Mouse (Mus musculus): ENCODE results near the gene Plcb1.

Gene Plcb1

DNA sequence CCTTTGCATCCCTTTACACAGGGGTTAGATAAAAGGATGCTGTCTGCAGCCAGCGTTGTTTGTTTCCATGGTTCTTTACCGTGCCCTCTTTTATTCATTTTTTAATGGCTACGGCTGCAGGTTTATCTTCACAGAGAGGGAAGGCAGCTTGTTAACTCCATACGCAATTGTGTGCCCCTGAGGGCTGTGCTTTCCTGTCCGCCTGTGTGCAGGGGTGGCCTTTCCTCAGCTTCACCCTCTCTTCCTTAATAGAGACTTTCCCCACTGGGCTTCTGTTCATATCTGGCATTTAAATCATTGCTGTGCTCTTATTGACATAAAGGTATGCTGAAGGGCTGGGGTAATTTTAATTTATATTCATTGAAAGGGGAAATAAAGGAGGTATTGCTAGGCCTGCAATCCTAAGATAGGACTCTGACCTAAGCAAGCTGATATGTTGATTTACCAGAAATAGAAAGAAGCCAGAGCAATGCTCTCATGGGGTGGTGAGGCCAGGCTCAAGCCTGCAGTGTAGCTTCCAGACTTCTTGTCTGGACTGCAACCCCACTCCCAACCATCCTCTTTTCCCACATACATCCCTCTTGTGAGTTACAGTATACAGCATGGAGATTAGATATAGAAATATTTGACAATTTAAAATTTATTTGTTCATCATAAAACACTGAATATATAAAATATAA, 623.7 kb downstream of the Plcb1 start:
- in situ Hi-C loops (cut with MboI, MseI): no loop called here

DNA sequence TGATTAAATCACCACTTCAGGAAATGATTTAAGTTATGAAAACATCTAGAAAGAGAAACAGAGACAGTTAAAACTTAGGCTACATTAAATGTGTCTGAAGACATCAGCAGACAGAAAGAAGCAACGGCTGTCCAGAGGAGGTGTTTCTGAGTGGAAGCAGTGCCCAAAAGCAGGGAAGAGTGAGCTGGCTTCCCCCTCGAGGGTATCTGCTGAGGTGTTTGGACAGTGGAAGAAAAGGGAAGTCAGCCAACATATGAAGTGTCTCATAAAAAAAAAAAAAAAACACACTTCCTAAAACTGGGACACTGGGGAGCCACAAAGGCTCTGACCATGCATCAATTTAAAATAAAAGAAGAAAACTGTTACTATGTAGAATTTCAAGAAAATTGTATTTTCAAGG, 625.8 kb downstream of the Plcb1 start:
- in situ Hi-C loops (cut with MboI, MseI): no loop called here

DNA sequence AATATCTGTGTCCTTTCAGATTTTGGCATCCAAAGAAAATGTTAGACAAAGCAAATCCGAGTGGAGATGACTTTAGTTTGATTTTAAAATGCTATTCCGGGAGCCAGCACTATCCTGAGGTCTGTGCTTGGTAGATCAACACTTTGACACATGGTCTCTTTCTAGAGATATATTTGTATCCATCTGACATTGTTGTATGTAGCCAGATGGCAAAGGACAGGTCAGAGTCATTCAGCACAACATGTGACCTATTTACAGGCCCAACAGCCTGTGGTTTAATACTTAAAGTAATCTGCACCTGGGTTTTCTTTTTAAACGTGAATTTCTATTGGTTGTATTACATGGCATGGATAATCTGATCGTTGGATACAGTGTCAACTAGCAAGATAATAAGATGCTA, 629.3 kb downstream of the Plcb1 start:
- in situ Hi-C loops (cut with MboI, MseI): no loop called here

DNA sequence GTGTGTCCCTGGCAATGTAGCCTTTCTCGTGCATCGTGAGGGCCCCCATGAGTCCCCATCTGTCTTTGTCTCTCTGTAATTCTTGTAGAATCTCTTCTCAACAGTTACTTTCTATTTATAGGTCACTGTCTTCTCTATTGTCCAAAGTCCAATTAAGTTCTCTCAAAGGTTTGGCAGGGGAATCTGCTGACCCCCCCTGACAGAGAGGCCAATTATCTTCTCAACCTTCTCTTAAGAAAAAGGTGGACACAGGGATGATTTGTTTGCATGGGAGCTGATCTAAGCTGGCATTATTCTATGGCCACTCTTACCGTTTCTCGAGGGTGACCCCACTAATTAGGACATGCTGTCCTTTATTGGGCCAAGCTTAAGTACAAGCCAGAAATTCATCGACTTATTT, 633.4 kb downstream of the Plcb1 start:
- in situ Hi-C loops (cut with MboI, MseI): no loop called here

DNA sequence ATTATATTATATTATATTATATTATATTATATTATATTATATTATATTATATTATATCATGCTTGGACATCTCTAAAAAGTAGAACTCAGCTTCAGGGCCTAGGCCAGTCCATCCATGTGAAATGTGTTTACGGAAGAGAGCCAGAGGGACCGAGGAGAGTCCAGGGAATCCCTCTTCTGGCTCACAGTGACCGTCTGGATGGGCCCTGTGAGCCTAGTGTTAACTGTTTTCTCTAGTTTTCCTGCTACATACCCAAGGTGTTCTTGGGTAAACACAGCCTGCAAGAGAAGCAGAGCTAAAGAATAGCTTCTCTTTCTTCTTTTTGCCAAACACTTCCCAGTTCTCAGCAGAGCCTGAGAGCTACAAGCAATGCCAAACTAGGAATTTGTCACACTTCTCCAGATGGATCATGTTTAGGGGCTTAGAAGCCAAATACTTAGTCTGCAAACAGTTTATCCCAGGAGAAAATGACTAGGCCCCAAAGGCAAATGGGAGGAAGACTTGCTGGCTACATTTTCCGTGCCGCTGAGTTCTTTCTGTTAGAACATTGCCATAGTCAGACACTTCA, 649.2 kb downstream of the Plcb1 start:
- in situ Hi-C loops (cut with MboI, MseI): no loop called here

DNA sequence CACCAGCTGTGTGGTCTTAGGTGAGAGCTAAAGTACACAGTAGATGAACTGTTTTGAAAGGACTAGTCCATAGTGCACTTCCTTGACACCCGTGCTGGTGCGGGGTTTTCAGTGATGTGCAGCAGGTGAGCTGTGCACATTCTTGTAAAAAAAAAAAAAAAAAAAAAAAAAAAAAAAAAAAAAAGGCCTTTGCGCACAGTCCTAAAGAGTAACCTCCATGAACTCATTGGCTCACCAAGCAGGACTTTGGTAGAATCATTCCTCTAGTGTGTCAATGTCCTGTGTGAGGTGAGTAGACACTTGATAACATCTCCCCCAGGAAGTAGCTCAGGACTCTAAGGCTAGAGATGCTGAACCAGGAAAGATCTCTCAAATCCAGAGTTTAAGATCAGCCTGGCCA, 653.2 kb downstream of the Plcb1 start:
- in situ Hi-C loops (cut with MboI, MseI): no loop called here

DNA sequence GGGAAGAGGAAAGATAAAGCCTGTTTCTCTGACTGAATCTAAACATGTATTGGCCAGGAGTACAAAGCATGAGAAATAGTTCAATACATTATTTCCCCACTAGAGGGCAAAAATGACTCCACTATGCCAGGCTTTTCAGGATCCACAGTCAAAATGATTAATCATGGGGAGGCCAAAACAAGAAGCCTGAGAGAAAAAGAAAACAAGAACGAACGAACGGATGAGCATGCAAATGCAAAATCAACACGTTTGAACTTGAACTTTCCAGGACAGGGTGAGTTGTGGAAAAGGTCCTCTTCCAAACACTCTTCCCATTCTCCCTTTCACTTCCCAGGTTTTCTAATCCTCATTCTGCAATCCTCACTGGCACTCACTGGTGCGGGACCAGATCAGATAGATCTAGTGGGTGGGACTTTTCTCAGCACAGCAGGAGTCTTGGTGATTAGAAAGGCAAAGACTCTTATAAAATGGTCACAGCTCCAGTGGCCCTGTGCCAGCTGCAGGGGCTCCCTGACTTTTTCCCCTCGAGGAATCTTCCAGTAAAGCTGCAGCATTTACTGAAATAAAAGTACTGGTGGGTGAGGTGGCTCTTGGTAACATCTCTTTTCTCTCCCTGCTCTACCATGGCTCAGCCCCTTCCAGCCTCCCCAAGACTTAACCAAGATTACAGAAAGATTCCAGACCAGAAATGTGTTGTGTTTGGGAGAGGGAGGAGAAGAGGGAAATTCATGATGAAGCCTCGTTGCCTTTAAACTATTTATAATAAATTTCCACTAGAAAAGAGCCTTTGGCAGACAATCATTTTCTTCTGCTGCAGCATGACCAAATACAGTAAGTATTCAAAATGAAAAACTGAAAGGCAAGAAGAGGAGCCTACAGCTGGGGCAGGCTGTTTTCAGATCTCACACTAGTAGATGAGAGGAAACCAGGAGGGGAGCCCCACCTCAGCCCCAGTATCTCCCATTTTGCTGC, 654.0 kb downstream of the Plcb1 start:
- in situ Hi-C loops (cut with MboI, MseI): no loop called here

DNA sequence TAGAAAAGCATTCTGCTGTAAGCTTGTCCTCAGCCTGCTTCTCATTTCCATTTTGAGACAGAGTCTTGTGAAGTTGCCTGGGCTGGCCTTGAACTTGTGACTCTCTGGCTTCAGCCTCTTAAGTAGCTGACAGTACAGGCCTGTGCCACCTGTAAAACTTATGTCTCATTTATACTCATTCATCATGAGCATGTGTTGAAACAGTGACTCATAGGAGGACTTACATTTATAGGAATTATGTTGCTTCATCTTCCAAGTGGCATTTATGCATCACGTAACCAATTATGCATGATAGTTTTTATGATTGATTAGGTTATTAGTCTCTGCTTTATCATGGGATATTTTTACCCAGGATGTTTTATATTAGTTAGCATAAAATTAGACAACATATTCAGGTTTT, 667.7 kb downstream of the Plcb1 start:
- in situ Hi-C loops (cut with MboI, MseI): no loop called here

DNA sequence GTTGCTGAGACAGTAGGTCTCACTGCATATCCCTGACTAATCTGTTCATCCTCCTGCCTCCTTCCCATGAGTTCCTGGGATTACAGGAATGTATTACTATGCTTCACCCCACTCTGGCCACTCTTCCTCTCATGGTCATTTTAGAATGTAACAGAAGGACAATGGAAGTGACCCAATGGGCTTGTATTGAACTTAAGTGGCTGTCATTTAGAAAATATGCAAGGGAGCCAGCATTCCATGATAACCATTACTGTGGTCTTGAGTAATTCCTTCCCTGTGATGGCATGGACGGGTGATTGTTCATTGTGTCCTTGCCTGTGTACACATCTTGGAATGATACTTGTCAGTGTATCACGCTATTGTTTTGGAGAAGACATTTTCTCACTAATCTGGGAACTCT, 668.1 kb downstream of the Plcb1 start:
- in situ Hi-C loops (cut with MboI, MseI): no loop called here

DNA sequence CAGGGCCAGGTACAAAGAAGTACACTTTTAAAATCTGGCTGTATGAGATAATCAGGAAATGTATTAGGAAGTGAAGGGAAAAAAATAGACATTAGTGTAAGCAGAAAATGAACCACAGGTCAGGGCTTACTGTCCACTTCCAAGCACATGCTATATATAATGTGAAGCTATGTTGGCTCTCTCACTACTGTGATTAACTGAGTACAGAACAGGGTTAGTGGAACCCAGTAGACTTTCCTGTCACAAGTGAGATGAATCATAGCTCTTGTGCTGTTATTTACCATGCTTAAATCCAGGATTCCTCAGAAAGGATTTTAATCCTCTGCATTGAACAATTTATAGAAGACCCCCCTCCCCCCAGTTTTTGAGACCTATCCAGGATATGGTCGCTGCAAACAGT, 668.6 kb downstream of the Plcb1 start:
- in situ Hi-C loops (cut with MboI, MseI): no loop called here

DNA sequence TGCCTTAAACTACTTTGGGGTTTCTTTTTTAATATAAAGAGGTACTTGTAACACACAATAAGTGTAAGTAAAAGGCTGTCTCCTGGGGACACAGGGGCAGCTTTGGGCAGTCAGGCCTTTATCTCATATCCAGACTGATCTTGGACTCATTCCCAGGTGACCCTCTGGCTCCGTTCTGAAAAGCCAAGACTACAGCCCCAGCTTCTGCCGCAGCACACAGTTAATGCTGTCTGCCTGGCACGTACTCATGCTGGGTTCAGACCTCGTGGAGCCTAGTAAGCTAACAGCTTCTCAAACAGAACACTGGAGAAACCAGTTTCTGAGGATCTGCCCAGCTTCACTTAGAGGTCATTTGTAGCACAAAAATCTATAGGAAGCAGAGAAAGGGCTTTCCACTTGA, 682.0 kb downstream of the Plcb1 start:
- in situ Hi-C loops (cut with MboI, MseI): no loop called here

DNA sequence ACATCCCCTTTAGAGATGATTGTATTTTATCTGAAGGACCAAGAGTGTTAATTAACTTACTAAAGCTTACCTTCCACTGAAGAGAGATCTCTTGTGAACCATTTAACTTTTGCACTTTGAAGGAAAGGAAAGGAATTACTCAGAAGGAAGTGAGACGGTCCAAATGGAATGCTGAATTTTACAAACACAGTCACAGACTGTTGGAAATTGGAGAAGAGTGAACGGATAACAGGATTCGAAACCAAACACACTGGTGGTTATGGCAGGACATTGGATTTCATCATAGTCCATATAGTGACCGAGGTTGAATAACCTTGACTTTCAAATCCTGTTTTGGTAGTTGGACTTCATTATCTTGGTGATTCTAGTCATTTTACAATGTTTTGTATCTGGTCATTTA, 688.2 kb downstream of the Plcb1 start:
- in situ Hi-C loops (cut with MboI, MseI): no loop called here

DNA sequence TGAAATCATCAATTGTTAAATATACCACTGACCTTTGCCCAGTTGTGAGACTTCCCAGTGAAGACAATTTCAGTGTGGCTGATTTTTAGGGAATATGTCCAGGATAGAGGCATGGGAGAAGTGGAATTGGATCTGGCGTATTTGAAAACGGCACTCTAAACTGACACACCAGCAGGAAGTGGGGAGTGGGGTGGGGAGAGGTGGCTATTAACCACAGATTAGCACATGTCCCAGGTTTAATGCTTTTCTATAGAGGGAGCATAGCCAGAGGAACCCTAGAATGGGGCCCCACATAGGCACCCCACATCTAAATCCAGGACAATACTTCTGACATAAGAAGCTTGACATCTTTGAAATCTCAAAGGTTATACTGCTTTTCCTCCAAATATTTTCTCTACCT, 699.4 kb downstream of the Plcb1 start:
- in situ Hi-C loops (cut with MboI, MseI): no loop called here

DNA sequence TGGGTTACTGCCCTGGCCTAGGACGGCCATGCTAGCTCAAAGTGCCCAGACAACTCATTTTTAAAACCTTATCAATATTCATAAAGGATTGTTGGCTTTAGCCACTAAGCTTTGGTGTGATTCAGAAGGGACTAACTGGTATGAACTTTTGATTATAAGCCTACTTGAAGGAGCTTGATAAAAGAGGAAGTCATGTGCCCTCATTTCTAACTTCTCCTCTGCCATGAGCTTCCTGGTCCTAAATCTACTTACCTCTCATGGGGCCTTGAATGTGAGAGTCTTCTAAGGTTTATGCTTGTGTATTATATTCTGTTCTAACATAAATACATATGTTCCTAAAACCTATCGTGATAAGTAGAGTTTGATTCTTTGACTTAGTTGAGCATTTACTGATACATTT, 702.4 kb downstream of the Plcb1 start:
- in situ Hi-C loops (cut with MboI, MseI): no loop called here

DNA sequence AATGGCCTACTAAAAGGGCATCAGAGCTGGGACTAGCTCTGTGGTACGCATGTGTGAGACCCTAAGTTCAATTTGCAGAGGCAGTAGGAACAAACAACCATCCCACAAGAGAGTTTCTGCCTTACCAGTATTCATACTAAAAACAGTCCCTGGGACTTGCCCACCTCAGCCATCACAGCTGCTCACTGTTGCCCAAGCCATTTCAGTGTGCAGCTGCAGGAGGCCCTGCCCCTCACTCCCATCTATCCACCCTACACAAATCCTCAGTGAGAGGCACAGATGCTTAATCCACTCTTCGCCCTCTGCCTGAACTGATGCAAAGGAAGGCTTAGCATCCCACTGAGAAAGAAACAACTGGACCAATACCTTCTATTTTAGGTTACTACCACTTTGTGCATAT, 703.3 kb downstream of the Plcb1 start:
- in situ Hi-C loops (cut with MboI, MseI): no loop called here

DNA sequence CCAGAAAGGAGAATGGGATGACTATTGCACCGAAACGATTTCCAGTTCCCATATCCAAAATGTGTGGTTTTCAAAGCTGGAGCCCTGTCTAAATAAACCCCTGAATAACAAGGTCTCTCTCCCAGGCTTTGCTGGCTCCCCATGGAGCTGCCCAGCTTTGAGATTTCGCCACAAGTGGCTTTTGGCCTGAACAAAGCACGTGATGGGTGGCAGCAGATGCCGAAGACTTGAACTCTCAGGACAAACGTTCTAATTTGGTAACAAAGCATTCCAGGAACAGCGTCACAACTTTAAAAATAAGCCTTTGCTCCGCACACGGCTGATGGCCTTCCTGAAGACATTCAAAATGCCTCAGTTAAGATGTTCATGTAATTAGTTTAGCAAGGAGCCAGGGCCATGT, 706.9 kb downstream of the Plcb1 start:
- in situ Hi-C loops (cut with MboI, MseI): no loop called here

DNA sequence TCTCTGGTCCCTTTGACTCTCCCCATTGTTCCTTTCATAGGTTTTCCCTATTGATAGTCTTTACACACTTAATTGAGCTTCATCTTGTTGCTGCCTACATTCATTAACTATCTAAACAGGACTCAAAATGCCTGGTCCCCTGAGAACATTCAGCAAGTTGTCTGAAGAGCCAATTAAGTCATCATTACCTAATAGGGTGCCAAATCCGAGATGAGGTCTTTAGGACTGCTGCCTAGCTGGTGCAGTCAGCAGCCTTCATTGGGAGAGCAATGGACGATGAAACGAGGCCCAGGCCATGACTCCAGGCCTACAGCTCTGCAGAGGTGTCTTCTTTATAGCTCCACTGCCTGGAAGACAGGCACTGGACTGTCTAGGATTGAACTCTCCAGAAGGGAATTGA, 710.7 kb downstream of the Plcb1 start:
- in situ Hi-C loops (cut with MboI, MseI): no loop called here

DNA sequence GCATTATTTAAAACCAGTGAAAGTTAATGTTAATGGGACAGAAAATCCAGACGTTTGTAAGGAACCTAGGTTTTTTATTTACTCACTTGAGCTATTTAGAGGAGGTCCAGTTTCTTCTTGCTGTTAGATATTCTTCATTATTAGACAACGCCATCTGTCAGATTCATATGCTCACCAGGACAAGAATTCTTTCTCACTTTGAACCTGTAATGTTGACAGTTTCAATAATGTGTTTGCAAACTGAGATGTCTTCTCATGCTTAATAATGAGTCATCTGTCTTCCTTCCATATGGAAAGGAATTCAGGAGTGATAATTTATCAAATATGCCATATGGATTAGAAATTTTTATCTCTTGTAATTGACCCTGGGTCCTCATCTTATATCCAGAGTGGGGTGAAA, 711.4 kb downstream of the Plcb1 start:
- in situ Hi-C loops (cut with MboI, MseI): no loop called here

DNA sequence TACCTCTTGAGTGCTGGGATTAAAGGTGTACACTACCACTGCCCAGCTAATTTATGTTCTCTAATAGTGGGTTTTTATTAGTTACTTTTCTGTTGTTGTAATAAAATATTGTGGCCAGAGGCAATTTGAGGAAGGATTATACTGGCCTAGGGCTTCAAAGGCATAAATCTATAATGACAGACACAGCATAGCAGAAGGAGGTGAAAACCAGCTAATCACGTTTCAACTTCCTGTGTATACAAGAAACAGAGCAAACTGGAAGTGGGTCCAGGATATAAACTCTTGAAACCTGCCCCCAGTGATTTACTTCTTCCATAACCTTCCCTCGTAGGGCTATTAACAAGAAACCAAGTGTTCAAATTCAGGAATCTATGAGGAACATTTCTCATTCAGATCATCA, 715.0 kb downstream of the Plcb1 start:
- in situ Hi-C loops (cut with MboI, MseI): no loop called here

DNA sequence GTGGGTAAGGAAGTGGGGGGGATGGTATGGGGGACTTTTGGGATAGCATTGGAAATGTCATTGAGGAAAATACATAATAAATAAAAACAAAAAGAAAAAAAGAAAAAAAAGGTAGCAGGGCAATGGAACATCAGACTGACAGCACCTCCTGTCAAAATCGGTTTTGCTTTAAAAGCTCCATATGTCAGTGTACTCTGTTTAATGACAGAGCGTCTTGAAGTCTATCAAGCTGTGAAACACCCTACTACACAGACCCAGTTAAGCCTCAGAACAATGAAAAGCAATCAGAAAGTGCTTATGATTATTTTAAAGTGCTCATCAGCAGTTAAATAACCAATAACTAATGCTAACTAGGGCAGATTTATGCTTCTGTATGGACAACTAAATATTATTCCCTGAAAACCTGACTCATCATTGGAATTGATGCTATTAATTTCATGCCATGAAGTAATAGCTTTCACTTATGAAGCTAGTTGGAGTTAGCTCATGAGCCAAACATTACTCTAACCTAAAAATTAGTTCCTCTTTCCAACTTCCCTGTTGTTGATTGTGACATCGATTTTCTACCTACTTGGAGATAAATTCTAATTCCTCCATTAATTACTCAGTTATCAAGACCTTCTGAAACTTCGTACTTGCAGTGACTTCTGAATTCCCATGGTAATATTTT, 717.6 kb downstream of the Plcb1 start:
- in situ Hi-C loops (cut with MboI, MseI): no loop called here

DNA sequence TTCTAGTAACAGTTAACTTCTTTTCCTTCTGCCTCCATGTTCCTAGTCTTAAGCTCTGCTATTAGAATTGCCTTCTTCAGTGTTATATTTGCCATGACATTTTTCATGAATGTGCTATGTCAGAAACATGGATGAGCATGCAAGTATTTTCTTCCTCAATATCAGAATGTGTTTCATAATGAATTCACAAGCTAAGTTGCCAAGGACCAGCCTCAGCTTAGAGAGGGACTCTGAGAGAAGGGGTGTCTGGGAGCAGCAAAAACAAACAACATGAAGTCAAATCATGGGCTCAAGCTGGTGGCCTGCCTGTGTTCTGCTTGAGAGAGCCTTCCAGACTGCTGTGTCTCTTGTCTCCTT, 718.1 kb downstream of the Plcb1 start:
- in situ Hi-C loops (cut with MboI, MseI): no loop called here

DNA sequence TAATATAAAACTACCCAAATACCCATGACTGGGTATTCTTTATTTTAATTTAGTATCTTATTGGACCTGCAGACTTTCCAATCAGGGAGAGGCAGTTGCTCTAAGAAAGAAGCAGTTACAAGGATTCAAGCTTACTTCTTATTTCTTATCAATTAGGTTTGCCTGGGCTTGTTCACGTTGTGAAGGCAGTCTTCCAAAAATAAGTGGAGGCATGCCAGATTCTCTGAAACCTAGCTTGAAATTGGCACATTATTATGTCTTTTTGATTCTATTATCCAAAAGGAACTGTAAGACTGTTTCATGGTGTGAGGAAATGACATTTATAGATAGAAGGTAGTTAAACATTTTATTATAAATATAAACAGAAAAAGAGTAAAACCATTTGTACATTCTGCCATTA, 721.2 kb downstream of the Plcb1 start:
- in situ Hi-C loops (cut with MboI, MseI): no loop called here

Measured in regulatory T cell (primary cell).